8 mouse cellular contexts compared by ENCODE assay signal in genomic region chr8:84729921-84730362, GRCm38 (mm10). TPM values are rescaled to one million over a fixed set of nuclear protein-coding genes. Genes with fewer than 3 reads are reported as not detected.
A peak's percentile ranks its signal among the peaks of the same experiment; 100 is the strongest.
DNase-seq lines count a peak whose midpoint lies in the region; ATAC-seq and TF ChIP-seq lines count a peak whose summit lies in the region.

No protein-coding gene starts in this region.

- H3K9me3 ChIP-seq in MEL (replicated peaks; ENCODE audit: insufficient read depth, low read length) = no peaks in the 10 kb centered on the region
- H3K9me3 ChIP-seq in midbrain, embryonic 13.5 days = no peaks in the 10 kb centered on the region

- peak; percentile 65 for DNase-seq in cerebellum, adult 11 months
- peak; percentile 43 for DNase-seq in MEL (ENCODE audit: low read depth, low spot score)
- DNase-seq in gastrocnemius, postnatal 14 days = peak; percentile 66
- peak; percentile 59 to 76 for DNase-seq in kidney, postnatal 25 days
- DNase-seq in urinary bladder, postnatal 14 days (ENCODE audit: low spot score) = no peak
- no peak for DNase-seq in left cerebral cortex, postnatal 25 days (ENCODE audit: low spot score in 2 of 2)

- intact Hi-C loops in gastrocnemius, postnatal 14 days (cut with DNase I; ENCODE audit: low total_unique reads) = no loop called here
- intact Hi-C loops in left cerebral cortex, postnatal 25 days (cut with DNase I) = no loop called here

- TF ChIP-seq EP300 in MEL (IDR thresholded peaks at IDR 0.05; ENCODE audit: low read depth in 1 of 2, low read length in 2 of 2) = no peak

- H3K27me3 ChIP-seq in MEL (ENCODE audit: control insufficient read depth in 1 of 2, insufficient read depth in 2 of 2, low read length in 2 of 2) = no peaks in the 10 kb centered on the region
- H3K27me3 ChIP-seq in midbrain, embryonic 13.5 days = peaks cover 26% of the 10 kb centered on the region

- TF ChIP-seq RAD21 in MEL (IDR thresholded peaks at IDR 0.05; ENCODE audit: low read depth, low read length) = no peak

- H3K36me3 ChIP-seq in MEL (ENCODE audit: control insufficient read depth in 1 of 2, insufficient read depth in 2 of 2, low read length in 2 of 2) = peaks cover 0 to 41% of the 10 kb centered on the region in 2 experiments; a peak in 2 of 4 replicates
- H3K36me3 ChIP-seq in midbrain, embryonic 13.5 days = peaks cover 3% of the 10 kb centered on the region; the same call in 1 of the 2 replicates

- H3K9ac ChIP-seq in MEL (ENCODE audit: control insufficient read depth, low read depth, low read length, poor library complexity, severe bottlenecking) = peak overlapping the region; percentile 31; the same call in 1 of the 2 replicates
- no peak overlapping the region for H3K9ac ChIP-seq in midbrain, embryonic 13.5 days (replicated peaks)

- no peak for ATAC-seq in cerebellum, adult (ENCODE audit: insufficient number of reproducible peaks, low FRiP score, low TSS enrichment)
- no peak for ATAC-seq in midbrain, embryonic 13.5 days

- WGBS in midbrain, embryonic 13.5 days = 88% methylated on average over 16 of the region's 16 CpGs

- no peak for TF ChIP-seq CTCF in MEL (IDR thresholded peaks at IDR 0.05 in 2 of 3, conservative IDR thresholded peaks at IDR 0.05 in 1 of 3; ENCODE audit: control insufficient read depth in 1 of 3, insufficient read depth in 1 of 3, low read depth in 2 of 3, low read length in 3 of 3, poor library complexity in 1 of 3, severe bottlenecking in 1 of 3)

- no peak overlapping the region for H3K4me2 ChIP-seq in midbrain, embryonic 13.5 days (replicated peaks)

- no peak for TF ChIP-seq POLR2A in MEL (IDR thresholded peaks at IDR 0.05; ENCODE audit: control insufficient read depth in 1 of 2, insufficient read depth in 1 of 2, low read depth in 1 of 2, low read length in 2 of 2, poor library complexity in 1 of 2)

- H3K4me3 ChIP-seq in MEL (ENCODE audit: control insufficient read depth in 1 of 2, insufficient read depth in 1 of 2, low read depth in 2 of 2, low read length in 2 of 2) = no peak overlapping the region
- no peak overlapping the region for H3K4me3 ChIP-seq in midbrain, embryonic 13.5 days (replicated peaks)

- peaks cover 29 to 58% of the 10 kb centered on the region in 2 experiments for H3K4me1 ChIP-seq in MEL (ENCODE audit: control insufficient read depth in 1 of 2, insufficient read depth in 2 of 2, low read length in 2 of 2)
- H3K4me1 ChIP-seq in midbrain, embryonic 13.5 days (replicated peaks) = peaks cover 83% of the 10 kb centered on the region

- H3K79me2 ChIP-seq in MEL (ENCODE audit: control insufficient read depth, insufficient read depth, low read length, poor library complexity) = peaks cover 3% of the 10 kb centered on the region; the same call in 1 of the 2 replicates

- H3K27ac ChIP-seq in MEL (ENCODE audit: control insufficient read depth, low read depth, low read length) = peak overlapping the region; percentile 62
- H3K27ac ChIP-seq in midbrain, embryonic 13.5 days = peak overlapping the region; percentile 90

TF ChIP-seq in MEL, 35 proteins besides CTCF, POLR2A, EP300 and RAD21:
- TF ChIP-seq MAX (IDR thresholded peaks at IDR 0.05; ENCODE audit: low read length) = no peak
- peak; percentile 51; the same call in 1 of the 2 replicates for TF ChIP-seq ZC3H11A (IDR thresholded peaks at IDR 0.05; ENCODE audit: low read depth, low read length)

RNA-seq across cellular contexts. Expression of gene G430095P16Rik, which starts 7.1 kb away (rescaled TPM):
- total RNA-seq in MEL (2012; rRNA removed) = 5.6 and 7.9 TPM in 2 replicates
- polyA plus RNA-seq in MEL (2012; ENCODE audit: insufficient read depth in 1 of 2, insufficient read length in 2 of 2, low read depth in 1 of 2, low replicate concordance in 2 of 2, missing spikeins in 1 of 2) = 10 to 100 TPM in 1 of 2 experiments, not detected in 1; 17.1 TPM
- total RNA-seq in gastrocnemius, postnatal 14 days (2021) = 1 to 10 TPM in 1 of 2 experiments, under 1 TPM in 1; 0.66 to 1.1 TPM
- 1.3 and 1.9 TPM in 2 replicates for polyA plus RNA-seq in midbrain, embryonic 13.5 days (2015; fragmentation: Nextera tagmentation; extraction: Ambion mirVana)
- total RNA-seq in left cerebral cortex, postnatal 25 days (2021) = under 1 TPM in 1 of 2 experiments, not detected in 1; 0.71 TPM

RNA-seq across cellular contexts. Expression of gene Lyl1, which starts 28.7 kb away (rescaled TPM):
- 75.5 and 88.7 TPM in 2 replicates for total RNA-seq in MEL (2012; rRNA removed)
- 100 to 1,000 TPM; 136 to 149 TPM for polyA plus RNA-seq in MEL (2012; ENCODE audit: insufficient read depth in 1 of 2, insufficient read length in 2 of 2, low read depth in 1 of 2, low replicate concordance in 2 of 2, missing spikeins in 1 of 2)
- 1 to 10 TPM; 2.7 to 2.9 TPM for total RNA-seq in gastrocnemius, postnatal 14 days (2021)
- 2.1 and 2.4 TPM in 2 replicates for polyA plus RNA-seq in midbrain, embryonic 13.5 days (2015; fragmentation: Nextera tagmentation; extraction: Ambion mirVana)
- total RNA-seq in left cerebral cortex, postnatal 25 days (2021) = 1 to 10 TPM; 2.8 to 3.5 TPM

RNA-seq across cellular contexts. Expression of gene Nacc1, which starts 42.3 kb away (rescaled TPM):
- total RNA-seq in MEL (2012; rRNA removed) = 42.5 and 45.3 TPM in 2 replicates
- 100 to 1,000 TPM in 1 of 2 experiments, not detected in 1; 106 TPM for polyA plus RNA-seq in MEL (2012; ENCODE audit: insufficient read depth in 1 of 2, insufficient read length in 2 of 2, low read depth in 1 of 2, low replicate concordance in 2 of 2, missing spikeins in 1 of 2)
- 10 to 100 TPM; 25.7 to 33.6 TPM for total RNA-seq in gastrocnemius, postnatal 14 days (2021)
- 16.8 and 17.3 TPM in 2 replicates for polyA plus RNA-seq in midbrain, embryonic 13.5 days (2015; fragmentation: Nextera tagmentation; extraction: Ambion mirVana)
- total RNA-seq in left cerebral cortex, postnatal 25 days (2021) = 10 to 100 TPM; 97.8 to 97.9 TPM

RNA-seq across cellular contexts. Expression of gene Trmt1, which starts 43.8 kb away (rescaled TPM):
- 154 and 183 TPM in 2 replicates for total RNA-seq in MEL (2012; rRNA removed)
- polyA plus RNA-seq in MEL (2012; ENCODE audit: insufficient read depth in 1 of 2, insufficient read length in 2 of 2, low read depth in 1 of 2, low replicate concordance in 2 of 2, missing spikeins in 1 of 2) = 100 to 1,000 TPM in 1 of 2 experiments, not detected in 1; 221 TPM
- 10 to 100 TPM; 26.0 to 36.2 TPM for total RNA-seq in gastrocnemius, postnatal 14 days (2021)
- 50.1 and 55.7 TPM in 2 replicates for polyA plus RNA-seq in midbrain, embryonic 13.5 days (2015; fragmentation: Nextera tagmentation; extraction: Ambion mirVana)
- total RNA-seq in left cerebral cortex, postnatal 25 days (2021) = 10 to 100 TPM; 85.2 to 90.1 TPM

Comparison
In these comparisons a context has a peak if more than half of its experiments do, and no peak if none do; other contexts are left out.
1. DNase-seq: peak in cerebellum, adult 11 months (single experiment), MEL (single experiment), gastrocnemius, postnatal 14 days (single experiment) and kidney, postnatal 25 days (2 of 2); none in urinary bladder, postnatal 14 days (single experiment) and left cerebral cortex, postnatal 25 days (0 of 2).
2. RNA of gene Lyl1, which starts 28.7 kb away (total RNA-seq): 75.5 to 88.7 TPM in MEL; 2.8 to 3.5 TPM in left cerebral cortex, postnatal 25 days and 2.7 to 2.9 TPM in gastrocnemius, postnatal 14 days; every median in the first group is over 10 times any median in the second.